Mouse (Mus musculus) heart, embryonic 10.5 days (tissue): Measurements from ENCODE around the gene Apln. TPM values are rescaled to one million over a fixed set of nuclear protein-coding genes. Genes with fewer than 3 reads are reported as not detected.

Experiments used
- DNase-seq: peaks from one replicate; pipeline ENCODE4 v3.0.0-alpha.2; 2017; ENCODE audit warnings: low spot score
- H3K27ac ChIP-seq: fragments of 300-500 bp; sonication (generic); 2 replicates; pipeline ENCODE4 v1.5.1; 2016; ENCODE audit warnings: mild to moderate bottlenecking
- H3K27me3 ChIP-seq: fragments of 300-500 bp; sonication (generic); 2 replicates; pipeline ENCODE4 v1.6.1; 2016; ENCODE audit warnings: mild to moderate bottlenecking; ENCODE audit not compliant: poor library complexity, insufficient read depth, severe bottlenecking
- H3K36me3 ChIP-seq: fragments of 300-500 bp; sonication (generic); 2 replicates; pipeline ENCODE4 v1.6.1; 2016; ENCODE audit warnings: mild to moderate bottlenecking, moderate library complexity
- H3K4me1 ChIP-seq: fragments of 300-500 bp; sonication (generic); 2 replicates; pipeline ENCODE4 v1.6.1; 2016; ENCODE audit warnings: mild to moderate bottlenecking
- H3K4me3 ChIP-seq: fragments of 300-500 bp; sonication (generic); 2 replicates; pipeline ENCODE4 v1.5.1; 2016; ENCODE audit warnings: mild to moderate bottlenecking, moderate library complexity
- H3K9me3 ChIP-seq: fragments of 300-500 bp; sonication (generic); 2 replicates; pipeline ENCODE4 v1.6.1; 2016; ENCODE audit warnings: mild to moderate bottlenecking, moderate library complexity
- WGBS: fragments of 180-500 bp; shearing (Covaris S2); methylation state at CpG from one replicate; pipeline ENCODE4 v1.1.7; 2016; 5-methylcytosine and 5-hydroxymethylcytosine counted together
- polyA plus RNA-seq: library from polyadenylated mRNA; unstranded; fragments of >200 nt; fragmentation: Nextera tagmentation; extraction: Ambion mirVana; gene quantifications from 2 replicates; pipeline ENCODE4 v1.2.1, GENCODE M21; 2016

Apln gene
- polyA plus RNA-seq, result 0.71 and 1.4 TPM in 2 replicates

GRCm38 (mm10) chrX:48034144-48035113 lies at the start of gene Apln:
Gene Apln, minus strand, starts transcription at chrX:48034853.
- DNase-seq, result no peak
- no peaks in the 10 kb centered on the region for H3K36me3 ChIP-seq
- no peaks in the 10 kb centered on the region; the same call in 1 of the 2 replicates for H3K4me1 ChIP-seq
- H3K27ac ChIP-seq, result peak within 1 kb of the TSS; percentile 73
- WGBS, result 13% methylated on average over 71 of the region's 73 CpGs
- H3K27me3 ChIP-seq, result peaks cover 69% of the 10 kb centered on the region
- no peaks in the 10 kb centered on the region for H3K9me3 ChIP-seq
- peak within 1 kb of the TSS; percentile 64 for H3K4me3 ChIP-seq

GRCm38 (mm10) chrX:48082364-48082763 lies 47.7 kb upstream of the Apln start:
- 60% methylated on average over 5 of the region's 5 CpGs for WGBS
- Histone ChIP-seq H3K27ac (no peak overlapping the region), H3K4me3 (no peak overlapping the region), H3K4me1 (no peaks in the 10 kb centered on the region), H3K27me3 (no peaks in the 10 kb centered on the region), H3K36me3 (no peaks in the 10 kb centered on the region), H3K9me3 (no peaks in the 10 kb centered on the region)
- no peak for DNase-seq

- H3K27ac ChIP-seq, result no peak overlapping the region
- H3K4me3 ChIP-seq, result no peak overlapping the region
- DNase-seq, result no peak
- H3K9me3 ChIP-seq, result no peaks in the 10 kb centered on the region
- 83% methylated on average over 4 of the region's 4 CpGs for WGBS
- H3K27me3 ChIP-seq, result peaks cover 10% of the 10 kb centered on the region
- H3K36me3 ChIP-seq, result no peaks in the 10 kb centered on the region
- H3K4me1 ChIP-seq, result no peaks in the 10 kb centered on the region
Observed at GRCm38 (mm10) chrX:48076806-48077425, 42.3 kb upstream of the Apln start.

GRCm38 (mm10) chrX:48074691-48075090 lies 40.0 kb upstream of the Apln start:
- no peaks in the 10 kb centered on the region for H3K9me3 ChIP-seq
- H3K4me3 ChIP-seq, result no peak overlapping the region
- H3K27me3 ChIP-seq, result peaks cover 20% of the 10 kb centered on the region
- no peaks in the 10 kb centered on the region for H3K4me1 ChIP-seq
- 85% methylated on average over 3 of the region's 3 CpGs for WGBS
- no peak overlapping the region for H3K27ac ChIP-seq
- no peak for DNase-seq
- no peaks in the 10 kb centered on the region for H3K36me3 ChIP-seq

- Histone ChIP-seq H3K27me3 (peaks cover 20% of the 10 kb centered on the region), H3K4me3 (no peak overlapping the region), H3K9me3 (no peaks in the 10 kb centered on the region), H3K4me1 (no peaks in the 10 kb centered on the region), H3K27ac (no peak overlapping the region), H3K36me3 (no peaks in the 10 kb centered on the region)
- no peak for DNase-seq
- 27% methylated on average over 5 of the region's 5 CpGs for WGBS
Observed at GRCm38 (mm10) chrX:48072401-48072800, 37.7 kb upstream of the Apln start.

GRCm38 (mm10) chrX:48071961-48072360 lies 37.3 kb upstream of the Apln start:
- WGBS, result 26% methylated on average over 3 of the region's 3 CpGs
- H3K9me3 ChIP-seq, result no peaks in the 10 kb centered on the region
- H3K36me3 ChIP-seq, result no peaks in the 10 kb centered on the region
- H3K4me3 ChIP-seq, result no peak overlapping the region
- no peaks in the 10 kb centered on the region for H3K4me1 ChIP-seq
- peaks cover 20% of the 10 kb centered on the region for H3K27me3 ChIP-seq
- no peak for DNase-seq
- no peak overlapping the region for H3K27ac ChIP-seq

GRCm38 (mm10) chrX:48066891-48067290 lies 32.2 kb upstream of the Apln start:
- 72% methylated on average over 3 of the region's 3 CpGs for WGBS
- Histone ChIP-seq H3K4me3 (no peak overlapping the region), H3K36me3 (no peaks in the 10 kb centered on the region), H3K4me1 (no peaks in the 10 kb centered on the region), H3K27me3 (peaks cover 10% of the 10 kb centered on the region), H3K27ac (no peak overlapping the region), H3K9me3 (no peaks in the 10 kb centered on the region)
- DNase-seq, result no peak

GRCm38 (mm10) chrX:48064166-48064853 lies 29.7 kb upstream of the Apln start:
- Histone ChIP-seq H3K4me1 (no peaks in the 10 kb centered on the region), H3K36me3 (no peaks in the 10 kb centered on the region)
- WGBS, result 32% methylated on average over 5 of the region's 5 CpGs

GRCm38 (mm10) chrX:48062481-48062880 lies 27.8 kb upstream of the Apln start:
- no peaks in the 10 kb centered on the region for H3K4me1 ChIP-seq
- no peak overlapping the region for H3K4me3 ChIP-seq
- H3K27me3 ChIP-seq, result no peaks in the 10 kb centered on the region; the same call in 1 of the 2 replicates
- H3K27ac ChIP-seq, result no peak overlapping the region
- no peak for DNase-seq
- WGBS, result 78% methylated on average over 4 of the region's 4 CpGs
- no peaks in the 10 kb centered on the region for H3K36me3 ChIP-seq
- H3K9me3 ChIP-seq, result no peaks in the 10 kb centered on the region

More at GRCm38 (mm10) chrX:48064166-48064853, 29.7 kb upstream of the Apln start:
- Histone ChIP-seq H3K9me3 (no peaks in the 10 kb centered on the region), H3K27me3 (no peaks in the 10 kb centered on the region; the same call in 1 of the 2 replicates), H3K4me3 (no peak overlapping the region), H3K27ac (no peak overlapping the region)
- DNase-seq, result no peak

GRCm38 (mm10) chrX:48054186-48055015 lies 19.7 kb upstream of the Apln start:
- Histone ChIP-seq H3K9me3 (no peaks in the 10 kb centered on the region), H3K27ac (no peak overlapping the region), H3K36me3 (no peaks in the 10 kb centered on the region), H3K4me1 (no peaks in the 10 kb centered on the region), H3K27me3 (peaks cover 15% of the 10 kb centered on the region; the same call in 1 of the 2 replicates), H3K4me3 (peak overlapping the region; percentile 52)
- WGBS, result 32% methylated on average over 31 of the region's 31 CpGs
- DNase-seq, result peak; percentile 75

- 41% methylated on average over 3 of the region's 3 CpGs for WGBS
- Histone ChIP-seq H3K27me3 (peaks cover 15% of the 10 kb centered on the region; the same call in 1 of the 2 replicates), H3K27ac (no peak overlapping the region), H3K36me3 (no peaks in the 10 kb centered on the region), H3K4me3 (peak overlapping the region; percentile 52), H3K9me3 (no peaks in the 10 kb centered on the region), H3K4me1 (no peaks in the 10 kb centered on the region)
- DNase-seq, result no peak
Observed at GRCm38 (mm10) chrX:48053743-48054142, 19.1 kb upstream of the Apln start.

- Histone ChIP-seq H3K4me3 (no peak overlapping the region), H3K4me1 (no peaks in the 10 kb centered on the region), H3K36me3 (no peaks in the 10 kb centered on the region), H3K9me3 (no peaks in the 10 kb centered on the region), H3K27ac (no peak overlapping the region), H3K27me3 (peaks cover 3% of the 10 kb centered on the region; the same call in 1 of the 2 replicates)
- 74% methylated on average over 2 of the region's 2 CpGs for WGBS
- DNase-seq, result no peak
Observed at GRCm38 (mm10) chrX:48046315-48046714, 11.7 kb upstream of the Apln start.
